ENCODE assay signal across 10 mouse cellular contexts in the genomic region with DNA sequence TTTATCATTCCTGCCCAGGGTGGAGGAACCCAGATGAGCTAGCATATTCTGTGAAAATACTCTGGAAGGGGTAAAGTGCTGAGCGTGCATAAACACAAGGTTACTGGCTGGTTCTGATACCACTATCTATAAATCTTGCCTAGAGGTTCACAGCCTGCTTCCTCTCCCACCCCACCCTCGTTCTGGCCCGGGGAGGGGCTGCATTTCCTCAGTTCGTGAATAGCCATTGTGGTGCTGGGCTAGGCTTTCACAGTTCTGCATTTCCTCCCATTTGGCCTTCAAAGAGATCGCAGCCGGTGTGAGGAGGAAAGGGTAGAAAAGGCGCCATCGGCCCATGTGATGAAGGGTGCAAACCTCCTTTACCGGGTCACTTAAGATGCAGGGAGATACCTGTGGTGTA. TPM values are rescaled to one million over a fixed set of nuclear protein-coding genes. Genes with fewer than 3 reads are reported as not detected.
DNase-seq lines count a peak whose midpoint lies in the region; ATAC-seq and TF ChIP-seq lines count a peak whose summit lies in the region.
"Had no signal": no experiment of that assay in that cellular context is flagged by ENCODE, and none has a peak within 500 bp of the region (broad histone marks: within the 10 kb centered on the region; RNA-seq: fewer than 3 reads in every experiment).

No protein-coding gene starts in this region.

- no peak for TF ChIP-seq POLR2A in cortical plate, adult 2 months (IDR thresholded peaks at IDR 0.05; ENCODE audit: extremely low read depth, insufficient read depth, low read length)

- no peak overlapping the region for H3K4me2 ChIP-seq in kidney, embryonic 16.5 days (replicated peaks; ENCODE audit: low read depth, low read length)
- H3K4me2 ChIP-seq: embryonic facial prominence, embryonic 12.5 days; midbrain, embryonic 13.5 days had no signal

- H3K27ac ChIP-seq in cortical plate, adult 2 months (ENCODE audit: insufficient read depth, low read length): peak overlapping the region; percentile 68; the same call in 1 of the 2 replicates
- H3K27ac ChIP-seq in kidney, embryonic 16.5 days (ENCODE audit: low read length): peak overlapping the region; percentile 22; the same call in 1 of the 2 replicates
- H3K27ac ChIP-seq: embryonic facial prominence, embryonic 12.5 days; midbrain, embryonic 13.5 days had no signal

- WGBS in kidney, embryonic 16.5 days: 21% methylated on average over 9 of the region's 9 CpGs

- TF ChIP-seq CTCF in cortical plate, adult 2 months (IDR thresholded peaks at IDR 0.05; ENCODE audit: extremely low read depth, insufficient read depth, low read length): no peak

- H3K4me1 ChIP-seq in cortical plate, adult 2 months (ENCODE audit: control insufficient read depth, insufficient read depth, low read length): no peaks in the 10 kb centered on the region
- 0 out of 2 replicates have a peak, but pooled peaks cover 3% of the 10 kb centered on the region for H3K4me1 ChIP-seq in kidney, embryonic 16.5 days (ENCODE audit: insufficient read depth, low read length)
- H3K4me1 ChIP-seq: embryonic facial prominence, embryonic 12.5 days; midbrain, embryonic 13.5 days had no signal

- H3K9me3 ChIP-seq in kidney, embryonic 16.5 days (ENCODE audit: low read length): no peaks in the 10 kb centered on the region
- H3K9me3 ChIP-seq: embryonic facial prominence, embryonic 12.5 days; midbrain, embryonic 13.5 days had no signal

- H3K9ac ChIP-seq in kidney, embryonic 16.5 days (replicated peaks; ENCODE audit: low read length): no peak overlapping the region
- H3K9ac ChIP-seq: embryonic facial prominence, embryonic 12.5 days; midbrain, embryonic 13.5 days had no signal

- DNase-seq in gastrocnemius, postnatal 25 days: peak; percentile 36
- DNase-seq in gastrocnemius, adult 8-10 months (ENCODE audit: low spot score in 2 of 2): no peak
- DNase-seq in lung, postnatal 10 days: peak; percentile 78
- DNase-seq in cerebellum, postnatal 4 days (ENCODE audit: low spot score in 2 of 2): no peak
- DNase-seq in c-Kit-positive CD71-positive TER-119-positive erythroid progenitor cells, embryonic 14.5 days (ENCODE audit: low spot score): no peak

- peak; percentile 59 for ATAC-seq in kidney, embryonic 16.5 days (ENCODE audit: low FRiP score, low TSS enrichment)
- ATAC-seq in cerebellum, adult (ENCODE audit: insufficient number of reproducible peaks, low FRiP score, low TSS enrichment): no peak
- ATAC-seq: midbrain, embryonic 13.5 days had no signal

- no peak overlapping the region for H3K4me3 ChIP-seq in cortical plate, adult 2 months (ENCODE audit: insufficient read depth, low read length)
- H3K4me3 ChIP-seq in kidney, embryonic 16.5 days (ENCODE audit: low read length): no peak overlapping the region
- H3K4me3 ChIP-seq: embryonic facial prominence, embryonic 12.5 days; midbrain, embryonic 13.5 days had no signal

- no peaks in the 10 kb centered on the region for H3K36me3 ChIP-seq in kidney, embryonic 16.5 days (ENCODE audit: insufficient read depth, low read length)
- H3K36me3 ChIP-seq: embryonic facial prominence, embryonic 12.5 days; midbrain, embryonic 13.5 days had no signal

- H3K27me3 ChIP-seq in kidney, embryonic 16.5 days (ENCODE audit: insufficient read depth, low read length): no peaks in the 10 kb centered on the region
- H3K27me3 ChIP-seq: embryonic facial prominence, embryonic 12.5 days; midbrain, embryonic 13.5 days had no signal

RNA-seq across cellular contexts. Expression of gene Ptprb, which starts 12.8 kb away (rescaled TPM):
- total RNA-seq in gastrocnemius, postnatal 25 days (2021): 10 to 100 TPM; 30.2 to 35.0 TPM
- 10 to 100 TPM; 16.5 to 22.8 (median 20.0) TPM for total RNA-seq in gastrocnemius, adult 8-10 months (2022)
- 10.1 and 10.5 TPM in 2 replicates for polyA plus RNA-seq in cortical plate, adult 2 months (2012; rRNA removed)
- 7.0 and 7.3 TPM in 2 replicates for polyA plus RNA-seq in kidney, embryonic 16.5 days (2015; fragmentation: Nextera tagmentation; extraction: Ambion mirVana)

Comparison
In these comparisons a context has a peak if more than half of its experiments do, and no peak if none do; other contexts are left out.
1. DNase-seq: peak in gastrocnemius, postnatal 25 days (single experiment) and lung, postnatal 10 days (single experiment); none in gastrocnemius, adult 8-10 months (0 of 2), cerebellum, postnatal 4 days (0 of 2) and c-Kit-positive CD71-positive TER-119-positive erythroid progenitor cells, embryonic 14.5 days (single experiment).